Mouse (Mus musculus) cerebellum, adult 2 months (tissue): ENCODE measurements at regions not wholly inside any gene's neighbourhood (a gene's known extent, or its start where the extent isn't known, plus 50 kb on each side); places are given as distances from the start of the nearest gene placed in this dataset.

Experiments
- CTCF ChIP-seq: fragments of 200-500 bp; IDR thresholded peaks from 2 replicates; pipeline ENCODE4 v1.5.1; 2011; ENCODE audit warnings: low read depth, mild to moderate bottlenecking, control low read depth, low read length, moderate library complexity, borderline replicate concordance; ENCODE audit not compliant: insufficient read depth
- POLR2A ChIP-seq: fragments of 200-500 bp; IDR thresholded peaks from 2 replicates; pipeline ENCODE4 v1.6.1; 2011; ENCODE audit warnings: low read length, control low read depth, borderline replicate concordance; ENCODE audit not compliant: insufficient read depth

- TF ChIP-seq CTCF (no peak), POLR2A (no peak)
Observed at GRCm38 (mm10) chr13:114672411-114672810, 145.6 kb upstream of the Mocs2 start.
